Mouse (Mus musculus) MEL (cell line): Measurements from ENCODE around the gene Rtp4. TPM values are rescaled to one million over a fixed set of nuclear protein-coding genes. Genes with fewer than 3 reads are reported as not detected.

ENCODE experiments used
- DNase-seq: peaks from one replicate; pipeline ENCODE4 v3.0.0; 2011; ENCODE audit warnings: low read depth, low spot score
- H3K27ac ChIP-seq: 2 replicates; pipeline ENCODE4 v1.5.1; 2012; ENCODE audit warnings: low read depth, mild to moderate bottlenecking, control low read depth, low read length, moderate library complexity; ENCODE audit not compliant: control insufficient read depth
- H3K27me3 ChIP-seq, 2 experiments: fragments of 150-350 bp in 1 of 2; sonication (generic) in 1 of 2; 2 replicates each; pipeline ENCODE4 v1.6.1; 2012; ENCODE audit warnings: low read length in 2 of 2, mild to moderate bottlenecking in 2 of 2, improper control_type of control experiment in 1 of 2, moderate library complexity in 1 of 2; ENCODE audit not compliant: insufficient read depth in 2 of 2, control insufficient read depth in 1 of 2
- H3K36me3 ChIP-seq, 2 experiments: 2 replicates each; pipeline ENCODE4 v1.6.1; 2012 to 2014; ENCODE audit warnings: low read length in 2 of 2, improper control_type of control experiment in 1 of 2, inconsistent platforms in 1 of 2, mild to moderate bottlenecking in 1 of 2; ENCODE audit not compliant: insufficient read depth in 2 of 2, control insufficient read depth in 1 of 2
- H3K4me1 ChIP-seq, 2 experiments: fragments of 150-350 bp in 1 of 2; sonication (generic) in 1 of 2; 2 replicates each; pipeline ENCODE4 v1.6.1; 2012; ENCODE audit warnings: low read length in 2 of 2, improper control_type of control experiment in 1 of 2, mild to moderate bottlenecking in 1 of 2; ENCODE audit not compliant: insufficient read depth in 2 of 2, control insufficient read depth in 1 of 2
- H3K4me3 ChIP-seq, 2 experiments: fragments of 150-350 bp in 1 of 2; sonication (generic) in 1 of 2; 2 replicates each; pipeline ENCODE4 v1.5.1; 2012; ENCODE audit warnings: low read depth in 2 of 2, low read length in 2 of 2, mild to moderate bottlenecking in 2 of 2, moderate library complexity in 2 of 2, control low read depth in 1 of 2, improper control_type of control experiment in 1 of 2; ENCODE audit not compliant: control insufficient read depth in 1 of 2, insufficient read depth in 1 of 2
- H3K79me2 ChIP-seq: 2 replicates; pipeline ENCODE4 v1.6.1; 2012; ENCODE audit warnings: mild to moderate bottlenecking, low read length, moderate library complexity; ENCODE audit not compliant: control insufficient read depth, poor library complexity, insufficient read depth
- H3K9ac ChIP-seq: 2 replicates; pipeline ENCODE4 v1.6.1; 2012; ENCODE audit warnings: low read depth, mild to moderate bottlenecking, control low read depth, low read length, moderate library complexity; ENCODE audit not compliant: control insufficient read depth, poor library complexity, severe bottlenecking
- H3K9me3 ChIP-seq: fragments of 150-350 bp; sonication (generic); replicated peaks from 2 replicates; pipeline ENCODE4 v1.6.1; 2012; ENCODE audit warnings: mild to moderate bottlenecking, low read length, improper control_type of control experiment, moderate library complexity; ENCODE audit not compliant: insufficient read depth
- CHD1 ChIP-seq: IDR thresholded peaks from 2 replicates; pipeline ENCODE4 v1.6.1; 2012; ENCODE audit warnings: low read depth, mild to moderate bottlenecking, inconsistent platforms, low read length, improper control_type of control experiment
- E2F4 ChIP-seq: IDR thresholded peaks from 2 replicates; pipeline ENCODE4 v1.6.1; 2011; ENCODE audit warnings: low read depth, low read length, improper control_type of control experiment, borderline replicate concordance
- ELF1 ChIP-seq: IDR thresholded peaks from 2 replicates; pipeline ENCODE4 v1.6.1; 2014; ENCODE audit warnings: low read depth, mild to moderate bottlenecking, inconsistent platforms, low read length, improper control_type of control experiment, moderate library complexity
- ETS1 ChIP-seq: IDR thresholded peaks from 2 replicates; pipeline ENCODE4 v1.6.1; 2012; ENCODE audit warnings: low read depth, mild to moderate bottlenecking, inconsistent platforms, low read length, improper control_type of control experiment, moderate library complexity
- GATA1 ChIP-seq: IDR thresholded peaks from 2 replicates; pipeline ENCODE4 v1.6.1; 2011; ENCODE audit warnings: low read depth, low read length, improper control_type of control experiment
- HCFC1 ChIP-seq: IDR thresholded peaks from 2 replicates; pipeline ENCODE4 v1.6.1; 2012; ENCODE audit warnings: low read depth, mild to moderate bottlenecking, inconsistent platforms, low read length, improper control_type of control experiment, moderate library complexity
- JUND ChIP-seq: IDR thresholded peaks from 2 replicates; pipeline ENCODE4 v1.6.1; 2011; ENCODE audit warnings: low read depth, mild to moderate bottlenecking, improper control_type of control experiment, low read length
- MAZ ChIP-seq: IDR thresholded peaks from 2 replicates; pipeline ENCODE4 v1.6.1; 2012; ENCODE audit warnings: low read depth, mild to moderate bottlenecking, inconsistent platforms, low read length, improper control_type of control experiment
- MXI1 ChIP-seq: IDR thresholded peaks from 2 replicates; pipeline ENCODE4 v1.6.1; 2011; ENCODE audit warnings: mild to moderate bottlenecking, low read depth, low read length, improper control_type of control experiment
- MYC ChIP-seq: IDR thresholded peaks from 2 replicates; pipeline ENCODE4 v1.6.1; 2011; ENCODE audit warnings: low read depth, mild to moderate bottlenecking, low read length, improper control_type of control experiment, moderate library complexity
- NRF1 ChIP-seq: IDR thresholded peaks from 2 replicates; pipeline ENCODE4 v1.6.1; 2014; ENCODE audit warnings: low read depth, mild to moderate bottlenecking, inconsistent platforms, low read length, improper control_type of control experiment, moderate library complexity; ENCODE audit not compliant: poor library complexity, insufficient read depth, severe bottlenecking
- POLR2A ChIP-seq, 2 experiments: IDR thresholded peaks; 2 replicates each; pipeline ENCODE4 v1.6.1; 2011 to 2012; ENCODE audit warnings: low read length in 2 of 2, mild to moderate bottlenecking in 2 of 2, control low read depth in 1 of 2, improper control_type of control experiment in 1 of 2, low read depth in 1 of 2, moderate library complexity in 1 of 2; ENCODE audit not compliant: control insufficient read depth in 1 of 2, insufficient read depth in 1 of 2, poor library complexity in 1 of 2
- POLR2AphosphoS5 ChIP-seq: IDR thresholded peaks from 2 replicates; pipeline ENCODE4 v1.6.1; 2012; ENCODE audit warnings: low read depth, borderline replicate concordance, mild to moderate bottlenecking, inconsistent platforms, low read length, moderate library complexity, mixed read lengths
- SIN3A ChIP-seq: IDR thresholded peaks from 2 replicates; pipeline ENCODE4 v1.6.1; 2012; ENCODE audit warnings: low read length, improper control_type of control experiment, inconsistent platforms
- SMC3 ChIP-seq: IDR thresholded peaks from 2 replicates; pipeline ENCODE4 v1.6.1; 2011; ENCODE audit warnings: low read depth, low read length, improper control_type of control experiment
- TAL1 ChIP-seq: IDR thresholded peaks from 2 replicates; pipeline ENCODE4 v1.6.1; 2012; ENCODE audit warnings: mild to moderate bottlenecking, inconsistent platforms, low read length, moderate library complexity, mixed read lengths
- TBP ChIP-seq: IDR thresholded peaks from 2 replicates; pipeline ENCODE4 v1.8.0; 2011; ENCODE audit warnings: low read depth, low read length, improper control_type of control experiment
- USF1 ChIP-seq: IDR thresholded peaks from 2 replicates; pipeline ENCODE4 v1.6.1; 2014; ENCODE audit warnings: low read depth, mild to moderate bottlenecking, inconsistent platforms, low read length, improper control_type of control experiment, moderate library complexity
- ZC3H11A ChIP-seq: IDR thresholded peaks from 2 replicates; pipeline ENCODE4 v1.6.1; 2012; ENCODE audit warnings: low read depth, mild to moderate bottlenecking, inconsistent platforms, low read length, improper control_type of control experiment
- ZMIZ1 ChIP-seq: IDR thresholded peaks from 2 replicates; pipeline ENCODE4 v1.6.1; 2012; ENCODE audit warnings: low read depth, mild to moderate bottlenecking, inconsistent platforms, low read length, improper control_type of control experiment, moderate library complexity
- polyA plus RNA-seq, 2 experiments: library from polyadenylated mRNA; stranded (reverse) in 1 of 2; unstranded in 1 of 2; fragments of >175 nt in 1 of 2; fragments of >200 nt in 1 of 2; gene quantifications; 2 replicates each; pipeline versions ENCODE4 v1.2.1 to v1.2.4; 2012; ENCODE audit warnings: low replicate concordance in 2 of 2, low read depth in 1 of 2; ENCODE audit not compliant: insufficient read length in 2 of 2, insufficient read depth in 1 of 2, missing spikeins in 1 of 2
- total RNA-seq: library from RNA; depleted of rRNA; stranded (reverse); fragments of 300-350 nt; gene quantifications from 2 replicates; pipeline ENCODE4 v1.2.3, GENCODE M21; 2012

The Rtp4 gene
- total and polyA plus RNA-seq, 3 experiments, result not detected

DNA sequence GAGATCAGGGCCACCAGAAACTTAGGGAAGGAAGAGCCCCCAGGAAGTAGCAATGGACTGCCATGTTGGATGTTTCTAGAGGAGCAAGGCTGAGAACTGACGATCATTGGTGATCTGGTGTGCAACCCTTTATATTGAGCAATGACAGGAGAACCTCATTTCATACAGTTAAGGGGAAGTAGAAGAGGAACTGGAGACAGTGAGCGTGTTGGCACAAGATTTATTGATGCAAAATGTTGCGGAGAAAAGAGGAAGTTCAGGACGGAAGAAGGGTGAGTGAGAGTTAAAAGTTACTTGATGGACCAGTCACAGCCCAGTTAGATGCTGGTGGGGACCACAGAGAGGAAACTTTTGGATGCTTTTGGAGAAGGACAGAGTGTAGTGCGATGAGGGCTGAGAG is 37.1 kb downstream of the Rtp4 start:
- no peaks in the 10 kb centered on the region for H3K36me3 ChIP-seq
- TF ChIP-seq E2F4 (no peak), POLR2AphosphoS5 (no peak), CHD1 (no peak), ZC3H11A (no peak), JUND (no peak), ELF1 (no peak), POLR2A (IDR thresholded peaks at IDR 0.05; ENCODE audit: control insufficient read depth in 1 of 2, insufficient read depth in 1 of 2, low read depth in 1 of 2, low read length in 2 of 2, poor library complexity in 1 of 2) (no peak), SIN3A (no peak), TAL1 (no peak), MXI1 (no peak), USF1 (no peak), SMC3 (no peak)
- TF ChIP-seq, all 39 proteins: peak for 0
- Histone ChIP-seq H3K9ac (no peak overlapping the region), H3K4me1 (no peaks in the 10 kb centered on the region), H3K79me2 (no peaks in the 10 kb centered on the region), H3K27ac (no peak overlapping the region), H3K4me3 (no peak overlapping the region), H3K9me3 (no peaks in the 10 kb centered on the region), H3K27me3 (no peaks in the 10 kb centered on the region)
- peak; percentile 21 for DNase-seq

- no peaks in the 10 kb centered on the region for H3K36me3 ChIP-seq
- no peaks in the 10 kb centered on the region for H3K27me3 ChIP-seq
- no peak for TF ChIP-seq ETS1
- TF ChIP-seq SMC3, result no peak
- no peak for TF ChIP-seq MYC
- TF ChIP-seq MAZ, result no peak
- no peak for TF ChIP-seq SIN3A
- TF ChIP-seq TBP, result no peak
- no peak for TF ChIP-seq E2F4
- TF ChIP-seq NRF1, result no peak
- TF ChIP-seq JUND, result no peak
- no peak for TF ChIP-seq GATA1
- TF ChIP-seq HCFC1, result no peak
- TF ChIP-seq ZMIZ1, result no peak
- TF ChIP-seq, all 39 proteins: peak for 0
- Histone ChIP-seq H3K9ac (no peak overlapping the region), H3K4me1 (no peaks in the 10 kb centered on the region), H3K4me3 (no peak overlapping the region), H3K9me3 (no peaks in the 10 kb centered on the region), H3K79me2 (no peaks in the 10 kb centered on the region), H3K27ac (no peak overlapping the region)
- no peak for DNase-seq
Measured at GRCm38 (mm10) chr16:23557669-23558068, 37.6 kb downstream of the Rtp4 start.
